Mouse (Mus musculus) T-helper 17 cell (primary cell): ENCODE results near the gene Lrrfip1.

ENCODE experiments used
- in situ Hi-C, 2 experiments: fragments of 300-600 bp; cut with MboI, MseI; formaldehyde crosslinking; loops; 1 replicate in 1 of 2; 2 replicates in 1 of 2; pipeline ENCODE4 v1.15.1; 2025; ENCODE audit warnings: high pct_unique_total_duplicates in 2 of 2

The Lrrfip1 gene

DNA sequence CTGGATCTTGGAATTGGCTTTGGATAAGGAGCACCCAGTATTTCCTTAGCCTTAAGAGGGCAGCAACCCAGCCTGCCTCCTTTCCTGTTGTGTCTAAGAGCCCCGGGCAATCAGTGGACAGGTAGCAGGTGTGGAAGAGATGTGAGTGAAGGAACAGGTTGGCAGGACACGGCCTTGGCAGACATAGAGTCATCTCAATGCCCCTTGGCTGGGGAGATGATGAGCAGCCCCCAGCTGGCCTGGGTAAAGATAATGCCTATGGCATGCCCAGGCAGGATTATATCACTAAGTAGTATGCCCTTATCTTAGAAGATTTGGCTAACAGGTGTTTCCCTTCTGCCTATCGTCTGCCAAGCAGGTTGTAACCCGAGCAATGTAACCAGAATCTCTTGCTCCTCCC is 1.4 kb upstream of the Lrrfip1 start:
- in situ Hi-C loops: no loop called here

DNA sequence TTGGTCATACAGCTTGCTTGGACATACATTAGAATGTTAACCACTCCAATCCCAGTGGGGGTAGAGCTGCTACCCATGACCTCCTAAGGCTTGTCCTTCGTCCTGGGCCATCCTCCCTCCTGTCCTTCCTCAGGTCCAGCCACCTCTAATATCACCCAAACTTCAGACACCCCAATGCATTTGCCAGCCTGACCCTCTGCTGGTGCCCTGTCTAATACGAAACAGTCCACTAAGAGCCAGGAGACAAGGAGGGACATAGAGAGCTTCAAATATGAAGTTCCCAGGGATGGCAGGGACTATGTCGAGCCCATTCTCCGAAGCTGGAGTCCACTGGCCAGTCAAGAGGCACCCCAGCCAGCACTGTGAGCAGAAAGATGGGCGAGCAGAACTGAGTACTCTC is 896 bp upstream of the Lrrfip1 start:
- in situ Hi-C loops: no loop called here

- in situ Hi-C loops: no loop called here
Observed at GRCm38 (mm10) chr1:90998891-90999611, 514 bp downstream of the Lrrfip1 start.

DNA sequence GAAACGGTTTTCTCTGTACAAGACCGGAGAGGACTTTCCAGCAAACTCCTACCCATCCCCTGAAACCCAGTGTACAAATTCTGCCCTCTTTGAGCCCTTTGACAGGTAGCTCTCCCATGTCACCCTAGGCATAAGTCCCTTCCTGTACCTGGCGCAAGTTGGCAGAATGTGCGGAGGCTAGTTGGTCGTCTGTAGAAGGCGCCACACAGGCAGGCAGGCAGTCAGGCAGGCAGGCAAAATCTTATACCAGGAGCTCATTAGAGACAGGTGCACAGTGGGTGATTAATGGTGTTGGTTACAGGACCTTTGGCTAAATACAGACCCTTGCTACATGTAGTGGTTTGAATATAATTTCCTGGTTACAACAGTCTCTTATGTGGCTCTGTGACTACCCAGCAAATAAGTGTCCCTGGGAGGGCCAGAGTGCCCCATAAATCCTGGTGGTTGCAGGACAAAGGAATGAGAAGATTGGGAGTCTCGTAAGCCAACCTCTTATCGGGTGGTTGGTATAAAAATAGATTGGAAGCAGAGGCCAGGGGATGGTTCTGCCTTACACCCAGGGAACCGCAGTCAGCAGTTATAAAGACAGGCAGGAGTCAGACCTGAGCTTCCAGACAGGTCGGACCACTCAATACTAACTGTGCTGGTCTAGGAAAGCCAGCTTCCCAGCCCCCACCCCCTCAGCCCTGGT is 1.5 kb downstream of the Lrrfip1 start:
- in situ Hi-C loops: no loop called here

DNA sequence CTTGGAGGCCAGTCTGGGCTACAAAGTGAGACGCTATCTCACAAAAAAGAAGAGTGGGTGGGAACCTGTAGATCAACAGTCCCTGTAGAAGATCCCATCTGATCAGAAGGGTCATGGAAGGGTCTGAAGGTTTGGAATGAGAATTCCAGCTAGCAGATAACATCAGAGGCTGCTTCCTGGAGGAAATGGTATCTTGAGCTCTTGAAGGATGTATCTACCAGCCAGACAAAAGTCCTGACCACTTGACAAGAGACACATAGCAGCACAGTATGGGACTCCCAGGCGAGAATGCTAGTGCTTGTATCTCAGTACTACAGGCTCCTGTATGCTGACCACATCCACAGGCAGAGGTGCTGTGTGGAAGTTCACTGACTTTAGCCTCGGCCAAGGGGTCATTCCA is 2.6 kb downstream of the Lrrfip1 start:
- in situ Hi-C loops: no loop called here

- in situ Hi-C loops: no loop called here
Observed at GRCm38 (mm10) chr1:91001871-91002539, 3.5 kb downstream of the Lrrfip1 start.

DNA sequence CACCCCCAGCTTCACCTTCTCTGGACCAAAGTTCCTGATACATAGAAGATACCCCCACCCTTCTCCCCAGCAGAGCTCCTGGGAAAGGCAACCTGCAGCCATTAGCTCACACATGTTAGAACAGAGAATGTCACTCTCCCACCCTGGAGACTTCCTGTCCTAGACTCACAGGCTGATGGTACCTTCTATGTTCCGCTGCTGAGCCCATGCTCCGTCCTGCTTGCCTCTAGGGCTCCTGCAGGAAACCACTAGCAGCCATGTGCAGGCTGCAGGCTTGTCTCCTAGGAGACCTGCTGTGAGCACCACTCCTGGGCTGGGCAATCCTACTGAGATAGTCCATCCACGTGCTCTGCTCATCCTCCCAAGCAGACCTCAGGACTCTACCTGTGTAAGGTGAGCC is 4.1 kb downstream of the Lrrfip1 start:
- in situ Hi-C loops: no loop called here

DNA sequence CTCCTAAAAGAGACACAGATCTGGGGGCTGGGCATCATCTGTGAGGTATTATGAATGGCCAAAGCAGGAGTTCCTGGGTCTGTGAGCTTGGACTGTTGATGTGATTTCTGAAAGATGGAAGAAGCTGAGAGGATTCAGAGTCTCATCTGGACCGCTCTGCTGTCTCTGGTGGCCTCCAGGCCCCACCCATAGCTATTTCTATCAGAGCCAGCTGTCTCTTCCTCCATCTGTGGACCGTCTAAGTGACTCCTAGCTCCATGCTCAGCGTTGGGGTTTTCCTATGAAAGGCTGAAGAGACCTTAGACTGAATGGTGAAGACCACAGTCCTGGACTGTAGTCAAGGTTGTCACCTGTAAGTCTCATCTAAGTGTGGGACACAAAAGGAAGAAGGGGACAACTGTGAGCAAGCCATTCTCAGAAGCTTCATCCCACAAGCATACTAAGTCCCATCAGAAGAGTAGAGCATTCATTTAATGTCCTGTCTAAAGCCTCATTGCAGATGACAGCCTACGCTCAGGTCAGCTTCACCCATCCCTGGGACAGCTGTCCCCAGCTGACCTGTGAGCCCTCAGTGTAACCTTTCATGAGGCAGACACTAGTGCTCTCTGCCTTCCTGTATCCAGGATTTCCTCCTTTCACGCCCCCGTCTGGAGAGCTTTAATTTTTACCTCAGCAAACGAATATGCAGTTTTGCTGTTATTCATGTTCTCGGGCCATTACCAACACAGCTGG is 5.2 kb downstream of the Lrrfip1 start:
- in situ Hi-C loops: no loop called here

GRCm38 (mm10) chr1:91006037-91006436 is 7.5 kb downstream of the Lrrfip1 start:
- in situ Hi-C loops: no loop called here

GRCm38 (mm10) chr1:91006708-91007107 is 8.2 kb downstream of the Lrrfip1 start:
- in situ Hi-C loops: no loop called here

DNA sequence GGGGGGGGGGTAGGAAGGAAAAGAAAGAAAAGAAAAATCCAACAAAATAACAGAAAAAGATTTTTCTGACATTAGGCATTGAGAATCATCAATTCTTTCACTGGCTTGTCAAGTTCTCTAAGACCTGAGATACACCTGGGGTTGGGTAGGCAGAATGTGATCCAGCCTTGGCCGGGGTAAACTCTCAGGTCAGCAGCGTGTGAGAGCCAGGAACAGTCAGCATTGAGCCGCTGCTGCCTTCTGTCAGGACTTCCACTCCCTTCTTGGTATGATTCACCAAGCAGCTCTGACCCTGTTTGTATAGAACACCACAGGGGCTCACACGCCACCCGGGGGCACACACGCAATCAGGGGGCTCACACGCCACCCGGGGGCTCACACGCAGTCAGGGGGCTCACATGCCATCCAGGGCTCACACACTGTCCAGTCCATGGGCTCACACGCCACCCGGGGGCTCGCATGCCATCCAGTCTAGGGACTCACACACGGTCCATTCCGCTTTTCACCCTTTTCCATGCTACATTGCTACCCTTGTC is 9.7 kb downstream of the Lrrfip1 start:
- in situ Hi-C loops: no loop called here

GRCm38 (mm10) chr1:91008746-91009145 is 10.2 kb downstream of the Lrrfip1 start:
- in situ Hi-C loops: no loop called here

- in situ Hi-C loops: no loop called here
Observed at GRCm38 (mm10) chr1:91009266-91009665, 10.7 kb downstream of the Lrrfip1 start.

DNA sequence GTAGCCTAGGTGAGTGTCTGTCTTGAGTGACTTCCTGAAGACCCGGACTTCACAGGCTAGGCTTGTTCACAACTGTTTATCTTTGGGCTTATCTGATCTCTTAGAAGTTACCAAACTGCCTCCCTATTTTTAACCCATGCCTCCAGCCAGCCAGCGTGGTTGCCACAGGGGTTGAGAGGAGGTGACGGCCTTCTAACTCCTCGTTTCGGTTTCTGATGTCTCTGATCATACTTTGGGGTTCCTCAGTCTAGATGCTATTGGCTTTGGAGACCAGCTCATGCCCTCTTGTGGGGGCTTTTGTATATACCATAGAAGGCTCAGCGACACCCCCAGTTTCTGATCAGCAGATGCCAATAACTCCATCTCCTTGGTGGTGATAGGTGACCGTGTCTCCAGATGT is 11.7 kb downstream of the Lrrfip1 start:
- in situ Hi-C loops: no loop called here

GRCm38 (mm10) chr1:91010716-91011115 is 12.2 kb downstream of the Lrrfip1 start:
- in situ Hi-C loops: no loop called here

- in situ Hi-C loops: no loop called here
Observed at GRCm38 (mm10) chr1:91011336-91011735, 12.8 kb downstream of the Lrrfip1 start.

- in situ Hi-C loops: no loop called here
Observed at GRCm38 (mm10) chr1:91013803-91014202, 15.3 kb downstream of the Lrrfip1 start.

GRCm38 (mm10) chr1:91015571-91015970 is 17.0 kb downstream of the Lrrfip1 start:
- in situ Hi-C loops: no loop called here

DNA sequence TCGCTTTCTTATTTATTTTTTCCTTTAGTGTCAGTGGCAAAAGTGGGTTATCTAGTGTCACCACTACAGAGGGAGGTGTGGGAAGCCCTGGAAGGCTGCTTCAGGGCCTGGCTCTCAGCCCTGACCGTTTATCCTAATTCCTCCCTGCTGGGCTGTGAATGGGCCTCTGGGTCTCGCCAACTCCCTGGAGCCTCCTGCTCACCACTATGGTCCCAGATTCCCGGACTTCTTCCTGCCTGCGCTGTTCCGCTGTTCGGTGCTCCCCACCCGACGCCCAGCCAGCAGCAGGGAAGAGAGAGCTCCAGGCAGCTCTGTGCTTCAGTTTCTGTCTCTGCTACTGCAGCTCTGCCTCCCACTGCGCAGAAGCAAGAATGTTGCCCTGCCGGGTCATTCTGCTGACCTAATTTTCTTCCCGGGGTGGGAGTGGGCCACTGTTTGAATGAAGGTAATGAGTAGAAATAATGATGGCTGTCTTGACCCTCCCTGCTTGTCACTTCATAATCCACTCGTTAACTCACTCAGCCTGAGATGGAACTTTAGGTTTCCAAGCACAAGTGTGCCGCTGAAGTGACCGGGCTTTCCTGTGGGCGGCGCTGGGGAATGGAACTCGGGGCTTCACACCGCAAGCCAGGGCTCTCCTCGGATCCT is 18.7 kb downstream of the Lrrfip1 start:
- in situ Hi-C loops: no loop called here

DNA sequence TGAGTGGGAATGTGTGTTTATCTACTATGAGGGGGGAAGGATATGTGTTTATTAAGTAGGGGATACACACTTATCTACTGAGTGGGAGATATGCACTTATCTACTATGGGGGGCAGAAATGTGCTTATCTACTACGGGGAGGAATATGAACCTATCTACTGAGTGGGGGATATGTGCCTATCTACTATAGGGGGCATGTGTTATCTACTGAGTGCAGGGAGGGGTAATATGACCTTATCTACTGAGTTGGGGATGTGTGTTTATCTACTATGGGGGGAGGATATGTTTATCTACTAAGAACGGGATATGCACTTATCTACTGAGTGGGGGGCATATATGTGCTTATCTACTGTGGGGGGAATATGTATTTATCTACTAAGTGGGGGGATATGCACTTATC is 20.8 kb downstream of the Lrrfip1 start:
- in situ Hi-C loops: no loop called here

DNA sequence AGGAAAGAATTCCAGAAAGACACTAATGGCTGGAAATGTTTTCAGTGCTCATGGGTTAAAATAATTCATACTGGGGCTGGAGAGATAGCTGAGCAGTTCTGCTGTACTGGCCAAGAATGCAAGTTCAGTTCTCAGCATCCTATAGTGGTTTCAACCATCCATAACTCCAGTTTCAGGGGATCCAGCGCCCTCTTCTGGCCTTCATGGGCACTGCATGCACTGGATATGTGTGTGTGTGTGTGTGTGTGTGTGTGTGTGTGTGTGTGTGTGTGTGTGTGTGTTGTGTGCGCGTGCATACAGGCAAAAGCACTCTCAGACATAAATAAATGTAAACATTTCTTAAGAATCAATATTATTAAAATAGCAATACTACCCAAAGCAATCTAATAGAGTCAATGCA is 22.8 kb downstream of the Lrrfip1 start:
- in situ Hi-C loops: loop anchor here in 1 of 2 experiments (5.0 kb wide), 1 partner anchor 49 kb away; no protein-coding TSS in a partner anchor
